Comparison of ENCODE assay signal across 10 mouse cellular contexts in the genomic region with DNA sequence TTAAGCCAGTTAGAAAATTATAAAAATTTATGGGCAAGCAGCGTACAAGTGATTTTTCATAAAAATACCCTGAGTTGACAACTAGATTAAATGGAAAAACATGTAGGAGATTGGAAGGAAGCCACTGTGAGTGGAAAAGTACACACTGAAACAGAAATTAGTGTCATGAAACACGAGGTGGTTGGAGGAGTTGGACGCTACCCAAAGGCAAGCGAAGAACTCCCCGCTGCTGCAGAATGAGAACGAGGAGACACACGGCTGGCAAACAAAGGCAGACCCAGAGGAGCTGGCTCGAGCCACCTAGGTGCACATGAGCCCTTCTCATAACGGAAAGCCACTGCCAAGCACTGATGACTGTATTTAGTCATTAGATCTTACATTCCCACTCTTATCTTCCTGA.
A peak's percentile ranks its signal among the peaks of the same experiment; 100 is the strongest.
DNase-seq lines count a peak whose midpoint lies in the region; ATAC-seq lines count a peak whose summit lies in the region.
"Had no signal": no experiment of that assay in that cellular context is flagged by ENCODE, and none has a peak within 500 bp of the region (broad histone marks: within the 10 kb centered on the region; RNA-seq: fewer than 3 reads in every experiment).

No protein-coding gene starts in this region.

- no peaks in the 10 kb centered on the region for H3K36me3 ChIP-seq in embryonic facial prominence, embryonic 15.5 days
- H3K36me3 ChIP-seq in hindbrain, embryonic 12.5 days = no peaks in the 10 kb centered on the region
- H3K36me3 ChIP-seq: midbrain, embryonic 12.5 days had no signal

- peak overlapping the region; percentile 58; the same call in 1 of the 2 replicates for H3K27ac ChIP-seq in embryonic facial prominence, embryonic 15.5 days (replicated peaks)
- H3K27ac ChIP-seq in hindbrain, embryonic 12.5 days = no peak overlapping the region
- H3K27ac ChIP-seq: midbrain, embryonic 12.5 days had no signal

- DNase-seq in kidney, adult 8-10 months = peak; percentile 1 to 3
- no peak for DNase-seq in kidney, adult 11 months
- peak; percentile 14 for DNase-seq in heart, postnatal 25 days (ENCODE audit: low spot score)
- DNase-seq in left cerebral cortex, adult 9 months (ENCODE audit: low spot score in 2 of 2) = peak; percentile 14 to 66
- DNase-seq in right cerebral cortex, postnatal 25 days = peak; percentile 52
- no peak for DNase-seq in spleen, adult 12 weeks (ENCODE audit: low spot score)

- H3K9ac ChIP-seq in embryonic facial prominence, embryonic 15.5 days = no peak overlapping the region
- no peak overlapping the region for H3K9ac ChIP-seq in hindbrain, embryonic 12.5 days
- H3K9ac ChIP-seq: midbrain, embryonic 12.5 days had no signal

- 0 out of 2 replicates have a peak, but pooled peaks cover 18% of the 10 kb centered on the region for H3K4me1 ChIP-seq in embryonic facial prominence, embryonic 15.5 days
- peaks cover 6% of the 10 kb centered on the region for H3K4me1 ChIP-seq in hindbrain, embryonic 12.5 days

- no peaks in the 10 kb centered on the region for H3K9me3 ChIP-seq in embryonic facial prominence, embryonic 15.5 days (replicated peaks)
- no peaks in the 10 kb centered on the region for H3K9me3 ChIP-seq in hindbrain, embryonic 12.5 days (replicated peaks)
- H3K9me3 ChIP-seq: midbrain, embryonic 12.5 days had no signal

- intact Hi-C loops in heart, postnatal 25 days (cut with DNase I) = loop anchor here (10.0 kb wide), 1 partner anchor 250 kb away; no protein-coding TSS in a partner anchor

- 24% methylated on average over 9 of the region's 9 CpGs for WGBS in embryonic facial prominence, embryonic 15.5 days
- WGBS in hindbrain, embryonic 12.5 days = 74% methylated on average over 9 of the region's 9 CpGs

- no peaks in the 10 kb centered on the region for H3K27me3 ChIP-seq in embryonic facial prominence, embryonic 15.5 days
- no peaks in the 10 kb centered on the region for H3K27me3 ChIP-seq in hindbrain, embryonic 12.5 days
- H3K27me3 ChIP-seq: midbrain, embryonic 12.5 days had no signal

- no peak overlapping the region for H3K4me3 ChIP-seq in embryonic facial prominence, embryonic 15.5 days (replicated peaks)
- H3K4me3 ChIP-seq in hindbrain, embryonic 12.5 days = no peak overlapping the region
- H3K4me3 ChIP-seq: erythroblast, embryonic 14.5 days; midbrain, embryonic 12.5 days had no signal

- ATAC-seq in embryonic facial prominence, embryonic 15.5 days (ENCODE audit: insufficient number of reproducible peaks, low FRiP score, low TSS enrichment, low read depth) = peak; percentile 57; the same call in 1 of the 2 replicates
- no peak for ATAC-seq in hindbrain, embryonic 12.5 days (ENCODE audit: low FRiP score)

- H3K4me2 ChIP-seq in embryonic facial prominence, embryonic 15.5 days (replicated peaks) = no peak overlapping the region; the same call in 1 of the 2 replicates
- H3K4me2 ChIP-seq in hindbrain, embryonic 12.5 days (replicated peaks) = no peak overlapping the region
- H3K4me2 ChIP-seq: midbrain, embryonic 12.5 days had no signal

Comparison
In these comparisons a context has a peak if more than half of its experiments do, and no peak if none do; other contexts are left out.
1. DNase-seq: peak in kidney, adult 8-10 months (2 of 2), heart, postnatal 25 days (single experiment), left cerebral cortex, adult 9 months (2 of 2) and right cerebral cortex, postnatal 25 days (single experiment); none in kidney, adult 11 months (single experiment) and spleen, adult 12 weeks (single experiment).